Mouse (Mus musculus) heart, embryonic 15.5 days (tissue): ENCODE data around the gene Samd13. TPM values are rescaled to one million over a fixed set of nuclear protein-coding genes. Genes with fewer than 3 reads are reported as not detected.

Experiments
- ATAC-seq: fragments of 200-750 bp; cut with Nextera tagmentation; replicated peaks from 2 replicates; pipeline ENCODE4 v1.8.0; 2017; ENCODE audit warnings: low read depth, moderate TSS enrichment; ENCODE audit not compliant: insufficient number of reproducible peaks, insufficient read depth, low FRiP score
- H3K27ac ChIP-seq: fragments of 300-500 bp; sonication (generic); 2 replicates; pipeline ENCODE4 v1.5.1; 2015; ENCODE audit warnings: mild to moderate bottlenecking, inconsistent platforms
- H3K27me3 ChIP-seq: fragments of 300-500 bp; sonication (generic); 2 replicates; pipeline ENCODE4 v1.6.1; 2015; ENCODE audit warnings: inconsistent platforms
- H3K36me3 ChIP-seq: fragments of 300-500 bp; sonication (generic); 2 replicates; pipeline ENCODE4 v1.6.1; 2015; ENCODE audit warnings: mild to moderate bottlenecking, inconsistent platforms
- H3K4me1 ChIP-seq: fragments of 300-500 bp; sonication (generic); replicated peaks from 2 replicates; pipeline ENCODE4 v1.6.1; 2015; ENCODE audit warnings: inconsistent platforms
- H3K4me2 ChIP-seq: fragments of 300-500 bp; sonication (generic); 2 replicates; pipeline ENCODE4 v1.6.1; 2015; ENCODE audit warnings: inconsistent platforms, mild to moderate bottlenecking, moderate library complexity
- H3K4me3 ChIP-seq: fragments of 300-500 bp; sonication (generic); 2 replicates; pipeline ENCODE4 v1.5.1; 2015; ENCODE audit warnings: mild to moderate bottlenecking, inconsistent platforms
- H3K9ac ChIP-seq: fragments of 300-500 bp; sonication (generic); 2 replicates; pipeline ENCODE4 v1.6.1; 2015; ENCODE audit warnings: mild to moderate bottlenecking, inconsistent platforms
- H3K9me3 ChIP-seq: fragments of 300-500 bp; sonication (generic); replicated peaks from 2 replicates; pipeline ENCODE4 v1.6.1; 2016; ENCODE audit warnings: inconsistent platforms
- WGBS: fragments of 180-500 bp; shearing (Covaris S2); methylation state at CpG from one replicate; pipeline ENCODE4 v1.1.7; 2015; ENCODE audit warnings: mixed read lengths; 5-methylcytosine and 5-hydroxymethylcytosine counted together
- polyA plus RNA-seq: library from polyadenylated mRNA; unstranded; fragments of >200 nt; fragmentation: Nextera tagmentation; extraction: Ambion mirVana; gene quantifications from 2 replicates; pipeline ENCODE4 v1.2.1, GENCODE M21; 2015

Samd13 gene
- polyA plus RNA-seq, 1 experiment from 2014 or later = 3.1 TPM

GRCm38 (mm10) chr3:146641818-146642427, 43.5 kb downstream of the Samd13 start:
- Histone ChIP-seq H3K4me2 (no peak overlapping the region), H3K27ac (no peak overlapping the region), H3K4me1 (peaks cover 2% of the 10 kb centered on the region; the same call in 1 of the 2 replicates), H3K9ac (no peak overlapping the region), H3K36me3 (no peaks in the 10 kb centered on the region), H3K9me3 (no peaks in the 10 kb centered on the region), H3K27me3 (no peaks in the 10 kb centered on the region), H3K4me3 (no peak overlapping the region)
- 40% methylated on average over 4 of the region's 4 CpGs for WGBS
- ATAC-seq = no peak

DNA sequence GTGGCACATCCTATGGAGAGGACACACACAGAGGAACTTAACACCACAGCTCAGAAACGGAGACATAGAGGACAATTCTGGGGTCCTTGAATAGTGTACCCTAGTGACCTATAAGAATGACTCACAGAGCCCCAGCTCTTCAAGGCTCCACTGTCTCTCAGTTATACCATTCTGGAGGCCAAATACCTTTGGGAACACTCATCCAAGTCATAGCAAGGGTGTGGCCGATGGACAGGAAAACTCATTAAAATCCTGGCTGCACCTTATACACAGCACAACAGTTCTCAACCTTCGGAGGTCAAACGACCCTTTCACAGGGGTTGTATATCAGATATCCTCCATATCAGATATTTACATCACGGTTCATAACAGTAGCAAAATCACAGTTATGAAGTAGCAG, 52.9 kb downstream of the Samd13 start:
- no peaks in the 10 kb centered on the region for H3K27me3 ChIP-seq
- no peak overlapping the region for H3K9ac ChIP-seq
- no peak for ATAC-seq
- no peak overlapping the region for H3K4me3 ChIP-seq
- no peaks in the 10 kb centered on the region for H3K36me3 ChIP-seq
- no peak overlapping the region for H3K27ac ChIP-seq
- H3K9me3 ChIP-seq = no peaks in the 10 kb centered on the region
- WGBS = 81% methylated on average over 5 of the region's 5 CpGs
- no peak overlapping the region for H3K4me2 ChIP-seq
- no peaks in the 10 kb centered on the region for H3K4me1 ChIP-seq

GRCm38 (mm10) chr3:146628227-146628982, 57.0 kb downstream of the Samd13 start:
- H3K36me3 ChIP-seq = no peaks in the 10 kb centered on the region
- no peak overlapping the region for H3K27ac ChIP-seq
- no peak overlapping the region for H3K4me3 ChIP-seq
- no peak overlapping the region for H3K4me2 ChIP-seq
- ATAC-seq = no peak
- no peaks in the 10 kb centered on the region for H3K4me1 ChIP-seq
- H3K27me3 ChIP-seq = no peaks in the 10 kb centered on the region
- no peaks in the 10 kb centered on the region for H3K9me3 ChIP-seq
- 66% methylated on average over 8 of the region's 8 CpGs for WGBS
- no peak overlapping the region for H3K9ac ChIP-seq

- Histone ChIP-seq H3K27me3 (no peaks in the 10 kb centered on the region), H3K4me2 (no peak overlapping the region), H3K9ac (no peak overlapping the region), H3K4me3 (no peak overlapping the region), H3K36me3 (no peaks in the 10 kb centered on the region), H3K4me1 (peaks cover 4% of the 10 kb centered on the region), H3K9me3 (no peaks in the 10 kb centered on the region), H3K27ac (no peak overlapping the region)
- WGBS = 65% methylated on average over 4 of the region's 4 CpGs
- no peak for ATAC-seq
These were observed 59.6 kb downstream of the Samd13 start for GRCm38 (mm10) chr3:146625766-146626165.

GRCm38 (mm10) chr3:146621966-146622365, 63.4 kb downstream of the Samd13 start:
- no peak overlapping the region for H3K4me2 ChIP-seq
- no peak overlapping the region for H3K4me3 ChIP-seq
- no peaks in the 10 kb centered on the region for H3K36me3 ChIP-seq
- H3K27me3 ChIP-seq = no peaks in the 10 kb centered on the region
- H3K27ac ChIP-seq = no peak overlapping the region
- no peaks in the 10 kb centered on the region for H3K9me3 ChIP-seq
- WGBS = 87% methylated on average over 11 of the region's 11 CpGs
- H3K9ac ChIP-seq = no peak overlapping the region
- peaks cover 10% of the 10 kb centered on the region for H3K4me1 ChIP-seq
- ATAC-seq = no peak

- Histone ChIP-seq H3K4me2 (peak overlapping the region; percentile 34), H3K4me1 (peaks cover 10% of the 10 kb centered on the region), H3K27me3 (no peaks in the 10 kb centered on the region), H3K27ac (peak overlapping the region; percentile 72), H3K9ac (no peak overlapping the region), H3K36me3 (no peaks in the 10 kb centered on the region), H3K4me3 (no peak overlapping the region), H3K9me3 (no peaks in the 10 kb centered on the region)
- ATAC-seq = 0 out of 2 replicates have a peak, but pooled peaks have one; percentile 47
- WGBS = 57% methylated on average over 14 of the region's 14 CpGs
These were observed 64.7 kb downstream of the Samd13 start for GRCm38 (mm10) chr3:146620555-146621249.

DNA sequence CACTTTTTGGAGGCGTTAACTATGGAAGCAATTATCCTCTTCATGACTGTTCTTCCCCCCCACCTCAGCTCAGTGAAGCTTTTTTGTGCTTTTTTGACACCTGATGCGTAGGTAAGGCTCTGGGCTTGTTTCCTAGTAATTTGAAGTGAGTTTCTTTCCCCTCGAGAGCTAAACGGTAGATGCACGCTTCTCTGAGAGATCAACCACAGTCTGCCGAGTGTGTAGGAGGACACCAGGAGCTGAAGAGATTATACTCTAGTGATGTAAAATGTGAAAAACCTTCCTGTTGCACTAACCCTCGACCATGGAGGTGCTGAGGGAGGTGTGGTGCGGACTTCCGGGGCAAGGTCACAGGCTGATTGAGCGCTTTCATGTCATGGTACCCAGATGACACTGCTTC, 65.3 kb downstream of the Samd13 start:
- Histone ChIP-seq H3K4me3 (no peak overlapping the region), H3K4me1 (peaks cover 10% of the 10 kb centered on the region), H3K36me3 (no peaks in the 10 kb centered on the region), H3K4me2 (peak overlapping the region; percentile 34), H3K9ac (no peak overlapping the region), H3K9me3 (no peaks in the 10 kb centered on the region), H3K27ac (peak overlapping the region; percentile 72), H3K27me3 (no peaks in the 10 kb centered on the region)
- 68% methylated on average over 10 of the region's 10 CpGs for whole genome bisulfite sequencing
- no peak for ATAC-seq

DNA sequence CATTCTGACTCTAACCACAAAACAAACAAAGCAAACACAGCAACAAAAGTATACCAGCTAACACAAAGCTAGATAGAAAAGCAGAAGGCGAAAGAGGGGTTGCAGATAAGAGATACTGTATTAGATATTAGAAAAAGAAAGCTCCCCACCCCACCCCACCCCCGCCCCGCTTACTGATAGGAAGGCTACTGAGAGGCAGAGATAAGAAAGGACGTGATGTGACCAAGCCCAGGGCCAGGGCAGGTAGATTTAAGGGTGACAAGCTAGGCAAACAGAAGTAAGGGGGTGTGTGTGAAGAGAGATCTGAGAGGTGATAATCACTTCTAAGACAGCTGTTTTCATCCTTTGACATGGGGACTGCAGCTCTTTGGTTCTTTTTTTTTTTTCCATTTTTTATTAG, 67.0 kb downstream of the Samd13 start:
- Histone ChIP-seq H3K36me3 (no peaks in the 10 kb centered on the region), H3K27ac (no peak overlapping the region), H3K4me1 (peaks cover 10% of the 10 kb centered on the region), H3K9me3 (no peaks in the 10 kb centered on the region), H3K4me2 (no peak overlapping the region), H3K4me3 (no peak overlapping the region), H3K27me3 (no peaks in the 10 kb centered on the region), H3K9ac (no peak overlapping the region)
- no peak for ATAC-seq
- WGBS = 66% methylated on average over 4 of the region's 4 CpGs

DNA sequence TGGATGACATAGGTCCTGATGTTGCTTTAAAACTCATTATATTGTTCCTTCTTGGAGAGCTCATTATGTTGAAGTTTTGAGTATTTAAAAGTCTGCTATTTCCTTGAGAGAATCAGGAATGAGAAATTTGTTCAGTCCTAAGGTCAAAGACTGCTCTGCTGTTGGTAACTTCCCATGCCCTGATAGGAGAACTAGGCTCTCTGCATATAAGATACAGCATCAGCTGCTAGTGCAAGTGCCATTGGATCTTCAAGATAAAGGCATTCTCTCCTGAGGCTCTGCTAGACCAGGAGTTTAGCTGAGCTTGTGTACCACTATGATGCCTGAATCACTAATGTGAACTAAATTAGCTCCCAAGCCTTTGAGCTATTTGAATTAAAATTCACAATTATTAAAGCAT, 67.4 kb downstream of the Samd13 start:
- Histone ChIP-seq H3K9me3 (no peaks in the 10 kb centered on the region), H3K4me1 (peaks cover 10% of the 10 kb centered on the region), H3K4me2 (no peak overlapping the region), H3K27me3 (no peaks in the 10 kb centered on the region), H3K27ac (no peak overlapping the region), H3K4me3 (no peak overlapping the region), H3K36me3 (no peaks in the 10 kb centered on the region), H3K9ac (no peak overlapping the region)
- no peak for ATAC-seq

DNA sequence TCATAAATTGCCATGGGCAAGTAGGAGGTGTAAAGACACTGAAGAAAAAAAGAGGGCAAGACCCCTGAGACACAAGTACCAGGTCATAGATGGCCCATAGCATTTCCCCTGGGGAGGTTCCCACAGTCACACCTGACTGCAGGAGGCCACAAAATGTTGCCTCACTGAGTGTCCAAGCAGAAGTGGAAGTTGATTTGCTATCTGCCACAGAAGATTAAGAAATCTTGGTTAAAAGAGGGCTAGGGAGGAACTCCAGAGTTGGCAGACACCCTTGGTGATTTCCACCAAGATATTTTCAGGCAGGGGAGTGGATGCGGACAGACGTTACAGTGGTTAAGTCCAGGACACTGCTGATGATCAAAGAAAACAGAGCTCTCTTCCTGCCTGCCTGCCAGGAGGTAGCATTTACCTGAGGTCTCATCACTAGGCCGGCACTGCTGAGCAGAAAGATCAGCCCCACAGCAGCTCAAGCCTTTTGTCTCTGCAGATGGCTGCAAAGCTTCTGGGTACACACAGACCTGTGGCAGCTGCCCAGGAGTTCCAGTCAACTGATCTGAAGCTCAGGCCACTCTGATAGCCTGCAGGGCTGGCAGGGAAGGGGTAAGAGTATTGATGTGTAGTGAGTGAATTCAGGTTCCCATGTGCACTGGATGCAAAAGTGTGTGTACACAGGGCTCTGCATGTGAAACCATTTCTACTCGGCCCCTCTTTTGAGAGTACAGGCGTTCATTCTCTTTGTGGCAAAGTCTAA, 68.7 kb downstream of the Samd13 start:
- Histone ChIP-seq H3K27me3 (no peaks in the 10 kb centered on the region), H3K9ac (no peak overlapping the region), H3K4me2 (no peak overlapping the region), H3K4me1 (peaks cover 10% of the 10 kb centered on the region), H3K4me3 (no peak overlapping the region), H3K9me3 (no peaks in the 10 kb centered on the region), H3K27ac (no peak overlapping the region), H3K36me3 (no peaks in the 10 kb centered on the region)
- WGBS = 72% methylated on average over 5 of the region's 5 CpGs
- no peak for ATAC-seq

GRCm38 (mm10) chr3:146615496-146615895, 69.9 kb downstream of the Samd13 start, which contains the start of gene Dnase2b:
Gene Dnase2b (minus strand): TSS chr3:146615596.
- WGBS = 84% methylated on average over 4 of the region's 4 CpGs
- H3K4me1 ChIP-seq = peaks cover 3% of the 10 kb centered on the region
- no peaks in the 10 kb centered on the region for H3K27me3 ChIP-seq
- no peaks in the 10 kb centered on the region for H3K36me3 ChIP-seq
- H3K27ac ChIP-seq = no peak within 1 kb of the TSS
- ATAC-seq = no peak
- no peak within 1 kb of the TSS for H3K4me2 ChIP-seq
- H3K4me3 ChIP-seq = no peak within 1 kb of the TSS
- no peak within 1 kb of the TSS for H3K9ac ChIP-seq
- no peaks in the 10 kb centered on the region for H3K9me3 ChIP-seq
